Mouse (Mus musculus) limb, embryonic 14.5 days (tissue): ENCODE results near the gene Ccndbp1. TPM values are rescaled to one million over a fixed set of nuclear protein-coding genes. Genes with fewer than 3 reads are reported as not detected.
"Not testable (repeated sequence)": the region's sequence is repeated elsewhere in the genome, so short reads cannot be mapped to it uniquely, and the experiment has no call there.

ENCODE experiments used
- ATAC-seq: fragments of 200-750 bp; cut with Nextera tagmentation; 2 replicates; pipeline ENCODE4 v1.8.0; 2017; ENCODE audit warnings: low read depth, moderate number of reproducible peaks, moderate TSS enrichment; ENCODE audit not compliant: low FRiP score
- DNase-seq: peaks from one replicate; pipeline ENCODE4 v3.0.0-alpha.2; 2015; ENCODE audit warnings: low spot score
- H3K27ac ChIP-seq: fragments of 300-500 bp; sonication (generic); replicated peaks from 2 replicates; pipeline ENCODE4 v1.5.1; 2014; ENCODE audit warnings: low read depth, mild to moderate bottlenecking, low read length, moderate library complexity, mixed read lengths
- H3K27me3 ChIP-seq: fragments of 300-500 bp; sonication (generic); 2 replicates; pipeline ENCODE4 v1.6.1; 2014; ENCODE audit warnings: low read length, mixed read lengths; ENCODE audit not compliant: control insufficient read depth, insufficient read depth
- H3K36me3 ChIP-seq: fragments of 300-500 bp; sonication (generic); 2 replicates; pipeline ENCODE4 v1.6.1; 2014; ENCODE audit warnings: mild to moderate bottlenecking, low read length, moderate library complexity, mixed read lengths; ENCODE audit not compliant: control insufficient read depth, insufficient read depth
- H3K4me1 ChIP-seq: fragments of 300-500 bp; sonication (generic); 2 replicates; pipeline ENCODE4 v1.6.1; 2014; ENCODE audit warnings: antibody characterized with exemption, low read length, mixed read lengths; ENCODE audit not compliant: control insufficient read depth, insufficient read depth
- H3K4me2 ChIP-seq: fragments of 300-500 bp; sonication (generic); replicated peaks from 2 replicates; pipeline ENCODE4 v1.6.1; 2014; ENCODE audit warnings: low read depth, mild to moderate bottlenecking, low read length, moderate library complexity; ENCODE audit not compliant: severe bottlenecking
- H3K4me3 ChIP-seq: fragments of 300-500 bp; sonication (generic); replicated peaks from 2 replicates; pipeline ENCODE4 v1.5.1; 2014; ENCODE audit warnings: low read length
- H3K9ac ChIP-seq: fragments of 300-500 bp; sonication (generic); 2 replicates; pipeline ENCODE4 v1.6.1; 2014; ENCODE audit warnings: mild to moderate bottlenecking, low read depth, low read length, moderate library complexity; ENCODE audit not compliant: severe bottlenecking
- H3K9me3 ChIP-seq: fragments of 300-500 bp; sonication (generic); 2 replicates; pipeline ENCODE4 v1.6.1; 2016; ENCODE audit warnings: low read length; ENCODE audit not compliant: control insufficient read depth
- POLR2A ChIP-seq: fragments of 200-500 bp; IDR thresholded peaks from 2 replicates; pipeline ENCODE4 v1.8.0; 2012; ENCODE audit warnings: inconsistent platforms, mild to moderate bottlenecking, moderate library complexity, borderline replicate concordance; ENCODE audit not compliant: insufficient read depth, insufficient read length; ENCODE audit errors: extremely low read depth
- WGBS: fragments of 180-500 bp; shearing (Covaris S2); extraction: QIAGEN DNeasy Blood & Tissue Kit; methylation state at CpG from one replicate; pipeline ENCODE4 v1.1.7; 2014; 5-methylcytosine and 5-hydroxymethylcytosine counted together
- polyA plus RNA-seq, 2 experiments: library from polyadenylated mRNA; depleted of rRNA in 1 of 2; stranded (reverse) in 1 of 2; unstranded in 1 of 2; fragments of >200 nt; fragmentation: Nextera tagmentation in 1 of 2; extraction: Ambion mirVana in 1 of 2; gene quantifications; 2 replicates each; pipeline versions ENCODE4 v1.2.1 to v1.2.3; 2012 to 2014

The Ccndbp1 gene
- polyA plus RNA-seq, 2 experiments: 39.9 to 40.7 TPM

DNA sequence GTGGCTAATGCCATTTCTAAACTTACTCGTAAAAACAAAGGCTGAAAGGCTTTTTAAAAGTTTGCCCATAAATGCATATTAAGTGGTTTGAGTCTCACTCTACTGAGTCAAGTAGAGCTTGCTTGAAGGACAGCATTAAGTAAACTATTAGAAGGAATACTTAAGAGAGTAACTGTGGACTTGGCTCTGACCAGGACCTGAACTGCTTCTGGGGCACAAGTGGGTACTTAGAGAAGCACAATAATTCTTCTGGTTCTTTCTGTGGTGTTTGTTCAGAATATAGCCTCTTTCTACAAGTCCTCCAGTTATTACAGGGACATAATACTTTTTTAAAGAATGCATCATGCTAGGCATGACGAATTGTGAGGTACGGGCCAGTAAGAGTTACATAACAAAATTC is 42.7 kb upstream of the Ccndbp1 start:
- no peak for ATAC-seq
- no peak for DNase-seq
- H3K4me3 ChIP-seq: no peak overlapping the region
- H3K36me3 ChIP-seq: peaks cover 10% of the 10 kb centered on the region
- no peak overlapping the region for H3K9ac ChIP-seq
- WGBS: 92% methylated on average over 3 of the region's 3 CpGs
- no peak overlapping the region for H3K4me2 ChIP-seq
- H3K27ac ChIP-seq: no peak overlapping the region
- H3K9me3 ChIP-seq: no peaks in the 10 kb centered on the region
- peaks cover 7% of the 10 kb centered on the region for H3K4me1 ChIP-seq
- no peak for TF ChIP-seq POLR2A
- no peaks in the 10 kb centered on the region for H3K27me3 ChIP-seq

- Histone ChIP-seq H3K27me3 (no peaks in the 10 kb centered on the region), H3K4me1 (peaks cover 10% of the 10 kb centered on the region), H3K4me2 (peak overlapping the region; percentile 76), H3K36me3 (no peaks in the 10 kb centered on the region), H3K4me3 (peak overlapping the region; percentile 74), H3K27ac (peak overlapping the region; percentile 73), H3K9me3 (no peaks in the 10 kb centered on the region), H3K9ac (peak overlapping the region; percentile 85)
- ATAC-seq (peak; percentile 13; the same call in 1 of the 2 replicates), DNase-seq (peak; percentile 22)
- no peak for TF ChIP-seq POLR2A
- WGBS: under 1% methylated on average over 23 of the region's 23 CpGs
Measured at GRCm38 (mm10) chr2:120970045-120970539, 38.1 kb upstream of the Ccndbp1 start.

- under 1% methylated on average over 34 of the region's 39 CpGs for WGBS
- no peaks in the 10 kb centered on the region for H3K36me3 ChIP-seq
Measured at GRCm38 (mm10) chr2:120970559-120971080, 37.6 kb upstream of the Ccndbp1 start, which contains the start of gene Ubr1. TSS of gene Ubr1 (minus strand) at chr2:120970715.

GRCm38 (mm10) chr2:120971766-120972165 is 36.4 kb upstream of the Ccndbp1 start:
- Histone ChIP-seq H3K4me1 (peaks cover 10% of the 10 kb centered on the region), H3K9ac (no peak overlapping the region), H3K36me3 (no peaks in the 10 kb centered on the region), H3K27ac (no peak overlapping the region), H3K4me2 (no peak overlapping the region), H3K27me3 (no peaks in the 10 kb centered on the region), H3K4me3 (no peak overlapping the region), H3K9me3 (no peaks in the 10 kb centered on the region)
- no peak for TF ChIP-seq POLR2A
- ATAC-seq (no peak), DNase-seq (no peak)
- 92% methylated on average over 4 of the region's 4 CpGs for WGBS

More at GRCm38 (mm10) chr2:120970559-120971080, 37.6 kb upstream of the Ccndbp1 start, which contains the start of gene Ubr1:
- H3K4me3 ChIP-seq: peak within 1 kb of the TSS; percentile 74
- H3K9me3 ChIP-seq: no peaks in the 10 kb centered on the region
- peak within 1 kb of the TSS; percentile 73 for H3K27ac ChIP-seq
- H3K4me1 ChIP-seq: peaks cover 10% of the 10 kb centered on the region
- DNase-seq (peak; percentile 88), ATAC-seq (peak; percentile 86)
- TF ChIP-seq POLR2A: peak; percentile 56; the same call in 1 of the 2 replicates
- peak within 1 kb of the TSS; percentile 76 for H3K4me2 ChIP-seq
- H3K9ac ChIP-seq: peak within 1 kb of the TSS; percentile 85
- H3K27me3 ChIP-seq: no peaks in the 10 kb centered on the region

- H3K9ac ChIP-seq, H3K4me2 ChIP-seq, ATAC-seq, H3K9me3 ChIP-seq, H3K27me3 ChIP-seq, H3K4me3 ChIP-seq, H3K36me3 ChIP-seq, DNase-seq, H3K27ac ChIP-seq: not testable (repeated sequence)
- WGBS: 94% methylated on average over 8 of the region's 8 CpGs
- H3K4me1 ChIP-seq: peaks cover 10% of the 10 kb centered on the region
Measured at GRCm38 (mm10) chr2:120972257-120972656, 35.9 kb upstream of the Ccndbp1 start.
